Mouse (Mus musculus) forelimb bud, embryonic 11.5 days (tissue): ENCODE data around the gene Gm45521.

Experiments
- DNase-seq: peaks from one replicate; pipeline ENCODE4 v3.0.0-alpha.2; 2012; ENCODE audit warnings: low read depth, low spot score

The Gm45521 gene

DNA sequence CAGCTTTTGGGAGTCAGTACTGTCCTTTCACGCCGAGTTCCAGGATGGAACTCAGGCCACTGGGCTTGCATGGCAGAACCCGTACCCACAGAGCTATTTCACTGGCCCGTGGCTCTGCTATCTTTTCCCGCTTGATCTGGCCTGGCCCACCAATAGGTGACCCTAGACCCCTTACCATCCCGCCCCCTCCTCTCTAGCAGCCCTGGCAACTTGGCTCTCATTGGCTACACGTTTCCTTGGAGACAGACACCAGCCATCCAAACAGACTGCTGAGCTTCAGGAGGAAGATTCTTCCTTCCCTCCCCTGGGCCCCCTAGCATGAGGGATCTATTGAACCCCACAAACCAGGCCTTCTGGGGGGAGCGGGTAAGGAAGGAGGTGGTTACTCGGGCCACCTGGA is at the start of gene Gm45521:
Gene Gm45521 (plus strand): TSS at position 240 of the 400 bp plus-strand sequence.
- no peak for DNase-seq

DNA sequence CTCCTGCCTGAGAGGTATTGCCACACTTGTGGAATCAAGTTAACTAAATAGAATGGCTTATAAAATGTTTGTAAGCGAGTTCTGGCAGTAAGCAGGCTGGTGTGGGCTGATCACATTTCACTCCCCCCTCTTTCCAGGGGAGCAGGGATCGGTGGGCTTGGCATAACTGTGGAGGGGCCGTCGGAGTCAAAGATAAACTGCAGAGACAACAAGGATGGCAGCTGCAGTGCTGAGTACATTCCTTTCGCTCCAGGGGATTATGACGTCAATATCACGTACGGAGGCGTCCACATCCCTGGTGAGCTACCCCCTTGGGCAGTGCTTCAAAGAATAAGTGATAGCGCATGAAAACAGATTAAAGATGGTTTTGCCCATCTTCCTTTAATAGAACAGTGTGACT is 47.6 kb upstream of the Gm45521 start:
- DNase-seq, result no peak

DNA sequence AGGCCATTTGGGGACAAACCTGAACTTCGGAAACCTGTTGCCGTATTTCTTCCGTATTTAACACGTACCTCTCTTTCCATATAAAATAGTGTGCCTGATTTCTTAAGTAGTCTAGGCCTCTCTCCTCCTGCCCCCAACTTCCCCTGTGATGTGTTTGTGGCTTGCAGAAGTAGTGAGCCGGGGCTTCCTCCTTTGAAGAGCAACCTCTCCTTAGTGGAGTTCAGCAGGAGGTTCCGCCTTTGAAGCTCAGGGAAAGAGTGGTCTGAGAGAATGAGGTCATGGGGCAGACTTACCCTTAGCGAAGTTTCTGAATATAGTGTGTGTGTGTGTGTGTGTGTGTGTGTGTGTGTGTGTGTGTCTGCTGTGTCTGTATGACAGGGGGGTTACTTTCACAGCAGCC is 43.2 kb upstream of the Gm45521 start:
- no peak for DNase-seq

DNA sequence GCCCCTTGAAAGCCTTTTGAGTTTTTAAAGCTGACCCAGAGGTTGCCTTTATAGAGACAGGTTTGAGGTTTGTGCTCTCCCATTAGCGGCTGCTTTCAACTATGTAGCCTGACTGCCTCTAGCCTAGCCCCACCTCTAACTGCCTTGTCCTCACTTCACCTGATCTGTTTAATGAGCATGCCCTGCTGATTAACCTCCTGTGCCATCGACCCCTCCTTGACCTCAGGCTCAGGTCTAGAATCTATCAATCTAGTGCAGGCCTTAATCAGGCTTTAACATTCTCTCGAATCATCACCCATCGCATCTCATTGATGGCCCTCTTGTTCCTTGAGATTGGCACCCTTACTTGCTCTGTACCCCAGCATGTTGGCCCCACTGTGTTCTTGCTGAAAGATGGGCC is 42.6 kb upstream of the Gm45521 start:
- no peak for DNase-seq

DNA sequence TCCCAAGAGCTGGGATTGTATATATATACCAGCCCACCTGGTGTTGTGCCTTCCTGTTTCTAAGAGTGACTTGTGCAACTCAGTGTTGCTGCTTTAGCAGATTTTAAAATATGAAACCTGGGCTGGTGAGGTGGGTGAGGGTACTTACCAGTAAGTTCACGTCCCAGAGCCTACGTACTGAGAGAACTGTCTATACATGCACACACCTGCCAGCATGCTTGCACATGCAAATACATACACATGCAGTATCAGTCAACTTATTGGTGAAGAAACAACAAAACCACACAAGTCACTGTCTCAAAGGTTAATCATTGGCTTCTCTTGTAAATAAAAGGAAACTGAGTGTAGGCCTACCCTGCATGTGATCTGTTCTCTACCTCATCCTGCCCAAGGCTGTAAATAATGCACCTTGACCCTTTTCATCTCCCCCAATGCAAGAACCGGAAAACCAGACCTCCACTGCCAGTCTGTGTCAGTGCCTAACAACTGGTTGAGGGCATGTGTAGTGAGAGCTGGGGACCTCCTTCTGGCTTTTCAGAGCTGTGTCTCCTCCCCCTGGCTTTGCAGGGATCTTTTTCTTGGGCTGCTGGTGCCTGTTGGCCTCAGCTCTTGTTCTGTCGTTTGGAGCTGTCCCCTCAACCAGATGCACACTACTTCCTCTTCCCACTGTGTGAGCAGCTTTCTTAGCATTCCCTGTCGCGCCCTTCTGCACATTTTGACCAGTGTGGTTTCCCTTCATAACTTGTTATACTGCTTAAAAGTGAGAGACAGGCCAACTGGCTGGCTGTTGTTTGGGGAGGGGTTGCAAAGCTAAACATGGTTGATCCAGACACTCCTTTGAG is 38.7 kb upstream of the Gm45521 start:
- no peak for DNase-seq

DNA sequence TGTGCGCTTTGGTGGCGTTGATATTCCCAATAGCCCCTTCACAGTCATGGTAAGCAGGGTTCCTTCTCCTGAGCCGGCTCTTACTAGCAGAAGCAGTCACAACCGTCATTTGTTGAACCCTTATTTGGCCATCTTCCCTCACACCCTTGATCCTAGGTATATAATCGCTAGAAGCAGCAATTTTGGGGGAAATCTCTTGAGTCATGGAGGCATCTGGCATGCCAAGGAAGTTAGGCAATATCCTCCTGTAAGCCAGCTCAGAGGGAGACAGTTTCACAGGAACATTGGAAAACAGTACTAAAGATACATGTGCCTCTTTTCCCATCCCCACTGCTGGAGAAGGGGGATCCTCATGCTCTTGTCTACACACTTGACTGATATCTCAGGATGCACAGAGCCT is 37.8 kb upstream of the Gm45521 start:
- no peak for DNase-seq

DNA sequence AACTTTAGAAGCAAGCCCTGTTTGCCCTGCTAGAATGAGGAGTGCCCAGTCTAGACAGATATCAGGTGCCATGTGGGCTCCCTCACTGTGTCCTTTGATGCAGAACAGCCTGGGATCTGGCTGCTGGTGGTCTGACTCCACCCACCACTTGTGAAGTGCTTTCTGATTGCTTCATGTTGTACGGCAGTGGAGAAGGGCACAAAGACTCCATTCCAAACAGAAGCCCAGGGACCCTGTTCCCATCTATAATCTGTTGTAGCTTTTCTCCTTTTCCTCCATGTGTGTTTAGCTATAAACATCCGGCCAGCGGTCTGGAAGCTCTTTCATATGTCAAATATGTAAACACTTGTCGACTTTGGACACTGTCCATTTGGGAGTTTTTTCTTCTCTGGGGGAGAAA is 37.2 kb upstream of the Gm45521 start:
- no peak for DNase-seq

DNA sequence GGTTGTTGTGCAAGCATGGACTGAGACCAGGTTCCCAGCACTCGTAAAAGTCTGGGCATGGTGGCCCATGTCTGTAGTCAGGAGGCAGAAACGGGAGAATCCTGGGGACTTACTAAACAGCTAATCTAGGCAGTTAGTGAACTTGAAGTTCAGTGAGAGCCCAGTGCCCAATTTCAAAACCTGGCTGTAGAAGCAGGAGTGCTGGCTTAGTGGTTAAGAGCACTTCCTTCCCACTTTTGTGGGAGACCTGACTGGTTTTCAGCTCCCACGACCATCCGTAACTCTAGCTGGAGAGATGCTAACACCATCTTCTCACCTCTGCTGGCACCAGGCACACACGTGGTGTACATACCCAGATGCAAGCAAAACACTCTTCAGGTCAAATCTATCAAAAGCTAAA is 35.6 kb upstream of the Gm45521 start:
- no peak for DNase-seq

DNA sequence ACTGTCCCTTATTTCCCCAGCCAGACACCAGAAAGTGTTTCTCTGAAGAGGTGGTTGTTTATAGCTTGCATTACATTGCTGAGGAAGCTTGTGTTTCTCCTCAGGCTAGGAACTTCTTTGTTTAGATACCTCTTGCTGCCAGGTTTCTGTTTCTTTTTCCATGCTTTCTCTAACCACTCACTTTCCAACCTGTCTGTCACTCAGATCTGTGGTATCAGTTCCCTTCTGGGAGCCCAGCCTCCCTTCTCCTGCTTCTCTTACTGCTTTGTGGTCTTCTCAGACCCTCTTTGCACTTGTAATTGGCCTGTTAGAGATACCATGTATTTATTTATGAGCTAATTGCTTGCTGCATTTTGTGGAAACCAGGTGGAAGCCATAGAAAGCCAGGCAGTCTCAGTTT is 33.5 kb upstream of the Gm45521 start:
- DNase-seq, result no peak

DNA sequence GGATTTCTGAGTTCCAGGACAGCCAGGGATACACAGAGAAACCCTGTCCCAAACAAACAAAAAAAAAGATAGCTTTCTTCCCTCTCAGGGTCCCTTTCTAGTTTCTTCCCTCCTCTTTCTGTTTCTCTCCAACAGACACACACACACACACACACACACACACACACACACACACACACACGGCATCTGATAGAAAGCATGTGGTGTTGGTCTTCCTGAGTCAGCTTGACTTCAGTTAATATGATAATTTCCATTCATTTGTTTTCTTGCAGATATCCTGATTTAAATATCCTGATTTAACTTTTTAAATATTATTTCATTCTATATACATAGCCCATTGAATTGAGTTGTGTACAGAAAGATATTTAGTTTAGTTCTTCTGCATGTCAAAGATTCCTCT is 28.7 kb upstream of the Gm45521 start:
- DNase-seq, result no peak

DNA sequence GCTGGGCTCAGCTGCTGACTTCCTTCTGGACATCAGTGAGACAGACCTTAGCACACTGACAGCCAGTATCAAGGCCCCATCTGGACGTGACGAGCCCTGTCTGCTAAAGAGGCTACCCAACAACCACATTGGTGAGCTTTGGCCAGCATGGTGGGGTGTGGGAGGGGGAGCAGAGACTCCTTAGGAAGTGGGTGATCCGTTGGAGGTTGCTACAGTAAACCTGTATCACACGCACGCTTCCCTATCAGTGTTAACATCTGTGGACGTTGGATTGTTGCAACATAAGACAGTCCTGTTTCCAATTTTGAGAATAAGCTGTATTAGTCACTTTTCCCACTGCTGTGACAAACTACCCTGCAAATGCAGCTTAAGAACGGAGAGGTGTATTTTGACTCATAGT is 28.1 kb upstream of the Gm45521 start:
- DNase-seq, result no peak

DNA sequence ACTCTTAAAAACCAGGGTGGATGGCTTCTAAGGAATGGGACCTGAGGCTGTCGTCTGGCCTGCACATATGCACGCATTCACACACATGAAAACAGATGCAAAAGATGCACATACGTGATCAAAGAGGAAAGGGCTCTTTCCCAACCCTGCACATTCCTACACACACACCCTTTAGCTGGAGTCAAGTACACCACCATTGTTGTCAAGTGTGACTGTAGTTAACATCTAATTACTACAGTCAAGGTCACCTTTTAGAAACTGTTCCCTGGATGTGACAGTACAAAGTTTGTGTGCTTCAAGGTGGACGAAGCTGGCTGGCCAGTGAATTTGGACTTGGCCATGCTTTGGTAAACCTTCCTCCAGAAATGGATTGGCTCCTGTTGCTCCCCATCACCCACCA is 24.9 kb upstream of the Gm45521 start:
- no peak for DNase-seq

DNA sequence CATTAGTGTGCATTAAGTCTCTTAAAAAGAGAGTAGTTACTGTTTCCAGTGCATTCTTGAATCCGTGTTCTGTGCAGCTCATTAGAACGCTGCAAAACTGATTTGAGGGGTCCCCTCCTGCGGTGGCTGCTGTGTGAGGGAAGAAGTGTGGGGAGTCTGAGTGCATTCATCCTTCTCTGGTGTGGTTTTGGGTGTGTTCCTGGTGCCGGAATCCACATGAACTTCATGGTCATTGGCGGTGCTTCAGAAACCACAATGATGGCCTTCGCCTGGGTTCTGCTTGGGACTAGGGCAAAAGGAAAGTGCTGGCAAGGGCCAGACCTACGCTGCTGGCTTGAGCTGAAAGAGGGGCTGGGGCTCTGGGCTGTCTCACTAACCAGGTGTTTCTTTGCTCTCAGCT is 22.9 kb upstream of the Gm45521 start:
- DNase-seq, result no peak

DNA sequence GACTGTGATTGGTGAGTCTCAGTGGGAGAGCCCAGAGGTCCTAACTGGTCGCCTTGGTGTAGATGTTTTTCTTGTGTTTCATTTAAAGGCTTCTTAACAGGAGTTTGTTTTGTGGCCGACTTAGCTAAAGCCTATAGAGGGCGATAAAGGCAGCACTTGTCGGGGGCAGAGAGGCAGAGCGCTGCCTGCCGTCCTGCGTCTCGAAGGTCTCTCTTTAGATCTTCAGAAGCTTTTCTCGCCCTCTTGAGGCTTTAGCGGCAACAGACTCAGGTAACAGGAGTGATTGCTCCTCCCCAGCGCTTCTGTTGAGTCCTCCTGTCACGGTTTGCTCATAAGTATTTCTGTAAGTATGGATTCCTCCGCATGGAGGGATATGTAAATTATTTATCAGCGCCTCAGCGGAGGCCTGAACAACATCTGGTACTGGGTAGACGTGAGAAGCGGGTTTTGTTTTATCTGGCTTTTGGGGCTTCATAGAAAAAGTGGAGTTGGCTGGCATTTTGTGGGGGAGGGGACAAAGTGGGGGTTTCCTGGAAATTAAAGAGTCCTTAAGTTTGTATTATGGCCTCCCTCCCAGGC is 19.9 kb upstream of the Gm45521 start:
- peak; percentile 61 for DNase-seq

DNA sequence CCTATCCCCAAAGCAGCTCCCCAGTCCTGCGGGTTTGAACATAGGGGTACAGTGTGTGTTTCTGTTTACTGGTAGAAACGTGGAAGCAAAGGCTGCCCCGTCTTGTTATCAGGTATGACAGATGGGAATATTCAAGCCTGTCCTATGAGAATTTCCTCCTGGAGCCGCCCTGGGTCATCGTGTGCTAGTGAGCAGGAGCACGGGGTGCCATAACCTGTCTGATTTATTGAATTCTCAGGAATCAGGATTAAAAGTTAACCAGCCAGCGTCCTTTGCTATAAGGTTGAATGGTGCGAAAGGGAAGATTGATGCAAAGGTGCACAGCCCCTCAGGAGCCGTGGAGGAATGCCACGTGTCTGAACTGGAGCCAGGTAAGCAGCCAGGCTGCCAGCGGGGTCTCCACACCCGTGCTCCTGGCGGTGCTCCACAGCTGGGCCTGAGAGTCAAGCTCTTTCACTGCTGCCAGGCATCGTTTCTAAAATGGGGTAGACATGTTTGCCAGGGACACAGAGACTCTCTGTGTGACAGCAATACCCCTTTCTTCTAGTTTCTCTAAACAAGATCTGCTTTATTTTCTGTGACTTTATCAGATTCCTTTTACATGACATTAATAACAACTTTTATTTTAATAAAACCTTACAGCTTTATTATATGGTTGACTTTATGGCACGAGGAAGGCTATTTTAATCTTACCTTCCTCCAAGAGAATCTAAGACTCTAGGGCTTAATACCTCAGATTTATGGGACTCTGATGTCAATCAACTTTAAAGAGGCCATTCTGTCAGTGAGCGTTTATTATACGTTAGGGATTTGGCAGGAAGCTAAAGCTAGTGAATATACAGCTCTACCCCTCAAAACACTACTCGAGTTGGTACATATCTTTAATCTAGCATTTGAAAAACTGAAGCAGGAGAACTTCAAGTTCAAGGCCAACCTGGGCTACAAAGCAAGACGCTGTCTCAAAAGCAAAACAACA is 18.0 kb upstream of the Gm45521 start:
- DNase-seq, result no peak

DNA sequence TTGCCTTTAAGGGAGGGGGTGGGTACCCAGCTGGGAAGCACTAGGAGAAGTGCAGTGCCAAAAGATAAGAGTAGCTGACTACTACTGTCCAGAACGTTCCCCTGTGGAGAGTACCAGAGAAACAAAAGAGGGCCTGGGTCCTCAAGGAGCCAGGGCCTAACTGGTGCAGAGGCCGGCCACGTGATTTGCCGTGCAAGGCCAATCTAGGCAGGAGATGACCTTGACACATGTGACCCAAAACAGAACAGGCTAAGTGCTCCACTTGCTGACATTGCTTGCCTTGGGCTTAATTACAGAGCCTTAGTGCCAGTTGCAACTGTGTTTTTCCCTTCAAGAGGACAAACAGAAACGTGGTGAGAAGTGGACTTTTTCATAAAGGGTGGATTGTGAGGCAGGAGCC is 15.7 kb upstream of the Gm45521 start:
- no peak for DNase-seq

DNA sequence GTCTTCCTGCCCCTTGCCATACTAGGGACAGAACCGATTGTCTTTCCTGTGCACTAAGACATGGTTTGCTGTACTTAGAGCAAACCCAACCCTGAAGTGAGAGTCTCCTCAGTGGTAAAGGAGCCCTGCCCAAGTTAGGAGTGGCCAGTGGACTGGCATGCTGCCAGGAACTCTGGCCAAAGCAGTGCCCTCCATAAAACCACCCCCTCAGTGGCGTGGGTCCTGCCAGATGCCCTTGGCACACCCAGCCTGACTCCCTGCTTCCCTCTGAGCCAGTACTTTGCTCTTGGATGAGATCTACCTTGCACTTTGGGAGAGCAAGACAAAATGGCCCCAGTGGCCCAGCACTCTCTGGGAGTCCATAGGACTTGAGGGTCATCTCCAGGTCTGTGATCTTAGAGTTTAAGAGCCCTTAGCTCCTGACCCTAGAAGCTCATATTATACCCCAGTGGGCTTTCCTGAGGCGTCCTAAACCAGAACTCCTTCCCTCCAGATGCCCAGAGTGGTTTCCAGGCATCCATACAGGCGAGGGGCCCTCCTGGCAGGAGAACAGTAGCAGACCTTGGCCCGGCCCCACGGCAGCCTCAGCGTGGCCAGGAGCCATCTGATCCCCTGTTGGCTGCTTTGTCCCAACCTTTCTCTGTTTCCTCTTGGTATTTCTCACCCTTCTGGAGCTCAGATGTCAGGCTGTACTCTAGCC is 13.8 kb upstream of the Gm45521 start:
- no peak for DNase-seq

DNA sequence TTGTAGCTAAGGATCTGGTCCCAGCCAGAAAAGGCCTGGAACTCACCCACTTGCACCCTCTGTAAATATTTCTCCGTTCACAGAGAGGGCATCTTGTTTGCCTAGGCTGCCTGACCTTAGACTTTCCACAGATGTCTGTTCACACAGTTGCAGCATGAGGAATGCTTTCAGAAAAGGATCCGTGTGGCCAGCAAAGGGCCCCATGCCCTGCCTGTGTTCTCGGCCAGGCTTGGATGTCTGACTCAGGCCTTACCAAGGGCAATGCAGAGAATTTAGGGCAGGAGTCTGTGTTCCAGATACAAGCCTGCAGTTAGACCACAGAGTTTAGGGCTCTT is 13.3 kb upstream of the Gm45521 start:
- DNase-seq, result no peak

DNA sequence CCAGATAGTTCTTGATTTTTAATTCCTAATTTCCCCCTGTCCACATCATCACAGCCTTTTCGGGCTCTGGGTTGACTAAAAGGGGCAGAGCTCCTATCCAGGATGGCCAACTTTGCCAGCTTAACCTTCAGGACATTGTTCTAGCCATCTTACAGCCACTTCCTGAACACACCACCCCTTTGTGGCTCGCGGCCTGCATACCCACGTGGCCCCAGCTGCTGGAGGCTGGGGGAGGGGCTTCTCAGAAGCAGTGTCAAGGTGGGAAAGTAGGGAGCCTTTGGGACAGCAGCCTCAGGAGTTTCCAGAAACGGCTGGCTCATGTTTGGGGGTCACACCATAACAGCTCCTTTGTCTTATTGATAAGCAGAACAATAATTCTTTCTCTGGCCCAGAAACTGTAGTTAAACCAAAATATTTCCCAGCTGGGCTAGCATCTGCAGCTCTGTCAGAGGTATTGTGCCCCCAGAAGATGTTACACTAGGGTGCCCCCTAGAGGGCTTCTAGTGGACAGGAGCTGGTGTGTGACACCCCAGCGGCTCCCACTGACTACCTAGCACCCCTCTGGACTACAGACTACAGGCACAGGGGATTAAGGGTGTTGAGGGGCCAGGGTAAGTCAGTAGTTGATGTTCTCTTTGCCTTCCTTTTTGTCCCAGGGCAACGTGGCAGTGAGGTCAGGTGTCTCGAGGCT is 12.6 kb upstream of the Gm45521 start:
- no peak for DNase-seq

DNA sequence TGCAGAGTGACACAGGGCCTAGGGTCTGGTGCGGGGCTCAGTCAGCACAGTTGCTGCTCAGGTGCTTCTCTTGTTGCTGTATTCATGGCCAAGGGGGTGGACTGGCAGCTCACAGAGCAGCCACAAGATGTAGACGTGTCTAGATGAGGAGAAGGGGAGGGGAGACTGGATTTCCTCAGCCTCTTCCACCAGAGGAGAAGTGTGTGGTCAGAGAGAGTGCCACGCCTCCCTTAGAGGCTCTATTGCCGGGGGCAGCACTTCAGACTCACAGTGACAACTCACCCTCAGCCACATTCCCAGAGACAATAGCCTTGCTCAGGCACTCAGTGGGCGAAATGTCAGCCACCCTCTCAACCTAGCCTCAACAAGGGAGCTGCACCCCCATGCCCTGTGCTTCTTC is 11.8 kb upstream of the Gm45521 start:
- no peak for DNase-seq

DNA sequence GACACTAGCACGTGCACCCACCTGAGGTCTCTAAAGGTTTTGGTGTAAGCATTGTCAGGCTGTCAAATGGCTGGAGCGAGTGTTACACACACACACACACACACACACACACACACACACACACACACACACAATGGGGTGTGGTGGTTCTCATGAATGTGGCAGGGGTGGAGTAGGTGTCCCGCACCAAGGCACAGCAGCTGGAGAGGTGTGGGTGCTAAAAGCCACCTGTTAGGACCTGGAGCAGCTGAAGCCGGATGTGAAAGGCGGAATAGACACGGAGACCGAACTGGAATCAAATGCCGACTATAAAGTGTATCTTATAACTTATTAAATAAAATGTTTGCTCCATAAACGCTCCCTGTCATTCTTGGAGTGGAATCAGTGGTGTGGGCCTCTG is 5.9 kb upstream of the Gm45521 start:
- DNase-seq, result no peak
